Mouse (Mus musculus) MEL (cell line): ENCODE measurements at regions not wholly inside any gene's neighbourhood (a gene's known extent, or its start where the extent isn't known, plus 50 kb on each side); places are given as distances from the start of the nearest gene placed in this dataset.

Experiments
- CTCF ChIP-seq, 3 experiments: IDR thresholded peaks in 2 of 3; conservative IDR thresholded peaks in 1 of 3; 2 replicates each; pipeline ENCODE4 v1.5.1; 2011 to 2012; ENCODE audit warnings: low read length in 3 of 3, low read depth in 2 of 3, mild to moderate bottlenecking in 2 of 3, improper control_type of control experiment in 1 of 3, inconsistent platforms in 1 of 3, mixed read lengths in 1 of 3, moderate library complexity in 1 of 3; ENCODE audit not compliant: control insufficient read depth in 1 of 3, insufficient read depth in 1 of 3, poor library complexity in 1 of 3, severe bottlenecking in 1 of 3
- MAZ ChIP-seq: IDR thresholded peaks from 2 replicates; pipeline ENCODE4 v1.6.1; 2012; ENCODE audit warnings: low read depth, mild to moderate bottlenecking, inconsistent platforms, low read length, improper control_type of control experiment
- POLR2A ChIP-seq, 2 experiments: IDR thresholded peaks; 2 replicates each; pipeline ENCODE4 v1.6.1; 2011 to 2012; ENCODE audit warnings: low read length in 2 of 2, mild to moderate bottlenecking in 2 of 2, control low read depth in 1 of 2, improper control_type of control experiment in 1 of 2, low read depth in 1 of 2, moderate library complexity in 1 of 2; ENCODE audit not compliant: control insufficient read depth in 1 of 2, insufficient read depth in 1 of 2, poor library complexity in 1 of 2
- POLR2AphosphoS5 ChIP-seq: IDR thresholded peaks from 2 replicates; pipeline ENCODE4 v1.6.1; 2012; ENCODE audit warnings: low read depth, borderline replicate concordance, mild to moderate bottlenecking, inconsistent platforms, low read length, moderate library complexity, mixed read lengths

- TF ChIP-seq POLR2A (IDR thresholded peaks at IDR 0.05; ENCODE audit: control insufficient read depth in 1 of 2, insufficient read depth in 1 of 2, low read depth in 1 of 2, low read length in 2 of 2, poor library complexity in 1 of 2) (no peak), CTCF (IDR thresholded peaks at IDR 0.05 in 2 of 3, conservative IDR thresholded peaks at IDR 0.05 in 1 of 3; ENCODE audit: control insufficient read depth in 1 of 3, insufficient read depth in 1 of 3, low read depth in 2 of 3, low read length in 3 of 3, poor library complexity in 1 of 3, severe bottlenecking in 1 of 3) (no peak), POLR2AphosphoS5 (no peak), MAZ (no peak)
These were observed 474.2 kb upstream of the A1bg start for GRCm38 (mm10) chr15:61397061-61397460.
